Mouse (Mus musculus) stomach, embryonic 14.5 days (tissue): Measurements from ENCODE around the gene Slc12a6. TPM values are rescaled to one million over a fixed set of nuclear protein-coding genes. Genes with fewer than 3 reads are reported as not detected.
A peak's percentile ranks its signal among the peaks of the same experiment; 100 is the strongest.

Experiments
- ATAC-seq: fragments of 200-750 bp; cut with Nextera tagmentation; 2 replicates; pipeline ENCODE4 v1.8.0; 2017; ENCODE audit warnings: low read depth, moderate TSS enrichment; ENCODE audit not compliant: insufficient number of reproducible peaks, insufficient read depth, low FRiP score
- H3K27ac ChIP-seq: fragments of 300-500 bp; sonication (generic); 2 replicates; pipeline ENCODE4 v1.5.1; 2014; ENCODE audit warnings: mild to moderate bottlenecking, low read length, moderate library complexity, mixed read lengths
- H3K27me3 ChIP-seq: fragments of 300-500 bp; sonication (generic); 2 replicates; pipeline ENCODE4 v1.6.1; 2014; ENCODE audit warnings: low read length, control low read depth, mixed read lengths; ENCODE audit not compliant: control insufficient read depth, insufficient read depth
- H3K36me3 ChIP-seq: fragments of 300-500 bp; sonication (generic); 2 replicates; pipeline ENCODE4 v1.6.1; 2014; ENCODE audit warnings: mild to moderate bottlenecking, control low read depth, low read length, moderate library complexity, mixed read lengths; ENCODE audit not compliant: control insufficient read depth, insufficient read depth
- H3K4me1 ChIP-seq: fragments of 300-500 bp; sonication (generic); 2 replicates; pipeline ENCODE4 v1.6.1; 2014; ENCODE audit warnings: low read length, control low read depth, mixed read lengths; ENCODE audit not compliant: control insufficient read depth, insufficient read depth
- H3K4me2 ChIP-seq: fragments of 300-500 bp; sonication (generic); replicated peaks from 2 replicates; pipeline ENCODE4 v1.6.1; 2014; ENCODE audit warnings: low read depth, low read length, control low read depth
- H3K4me3 ChIP-seq: fragments of 300-500 bp; sonication (generic); 2 replicates; pipeline ENCODE4 v1.5.1; 2014; ENCODE audit warnings: low read depth, low read length, control low read depth
- H3K9ac ChIP-seq: fragments of 300-500 bp; sonication (generic); replicated peaks from 2 replicates; pipeline ENCODE4 v1.6.1; 2014; ENCODE audit warnings: low read depth, mild to moderate bottlenecking, control low read depth, low read length, moderate library complexity, mixed read lengths
- H3K9me3 ChIP-seq: fragments of 300-500 bp; sonication (generic); 2 replicates; pipeline ENCODE4 v1.6.1; 2016; ENCODE audit warnings: low read depth, low read length, control low read depth; ENCODE audit not compliant: control insufficient read depth
- WGBS: fragments of 180-500 bp; shearing (Covaris S2); extraction: QIAGEN DNeasy Blood & Tissue Kit; methylation state at CpG from one replicate; pipeline ENCODE4 v1.1.7; 2014; 5-methylcytosine and 5-hydroxymethylcytosine counted together
- polyA plus RNA-seq: library from polyadenylated mRNA; unstranded; fragments of >200 nt; fragmentation: Nextera tagmentation; extraction: Ambion mirVana; gene quantifications from 2 replicates; pipeline ENCODE4 v1.2.1, GENCODE M21; 2014

Gene Slc12a6
- polyA plus RNA-seq, 1 experiment from 2014 or later: 18.9 TPM

DNA sequence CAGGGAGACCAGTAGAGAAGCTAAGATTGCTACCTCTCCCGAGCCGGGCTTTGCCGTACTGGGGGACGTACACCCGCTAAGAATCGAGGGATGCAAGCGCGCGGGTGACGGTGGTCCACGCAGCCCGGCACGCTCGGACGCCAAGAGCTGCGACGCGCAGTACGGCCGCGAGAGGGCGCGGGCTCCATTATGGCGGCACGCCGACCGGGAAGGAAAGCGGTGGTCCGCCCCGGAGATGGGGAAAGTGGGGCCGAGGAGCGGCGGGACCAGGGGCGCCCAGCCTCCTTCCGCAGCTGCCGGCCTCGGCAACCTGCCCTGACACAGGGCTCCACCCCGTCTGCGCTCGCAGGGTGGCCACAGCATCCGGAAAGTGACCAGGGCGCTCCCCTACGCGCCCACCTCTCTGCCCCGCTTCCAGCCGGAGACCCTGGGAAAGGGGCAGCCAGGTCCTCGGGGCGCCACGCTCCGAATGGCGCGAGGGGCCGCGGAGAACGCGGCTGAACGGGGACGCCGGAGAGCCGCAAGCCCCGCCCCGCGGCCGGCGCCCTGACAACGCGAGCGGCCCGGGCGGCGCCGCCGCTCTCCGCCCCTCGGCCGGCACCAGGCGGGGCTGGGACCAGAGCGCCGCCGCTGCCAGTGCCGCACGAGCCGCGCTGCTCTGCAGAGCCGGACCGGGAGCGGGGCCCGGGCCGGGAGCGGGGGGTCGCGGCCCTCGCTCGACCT is 26.3 kb upstream of the Slc12a6 start, which contains the start of gene Lpcat4:
Gene Lpcat4, plus strand, starts transcription at position 257 of the 723 bp plus-strand sequence.
- WGBS: under 1% methylated on average over 86 of the region's 94 CpGs
- Histone ChIP-seq H3K4me2 (peak within 1 kb of the TSS; percentile 86), H3K27ac (peak within 1 kb of the TSS; percentile 95)

GRCm38 (mm10) chr2:112239935-112240721 is 25.5 kb upstream of the Slc12a6 start:
- Histone ChIP-seq H3K36me3 (peaks cover 3% of the 10 kb centered on the region; the same call in 1 of the 2 replicates), H3K4me2 (peak overlapping the region; percentile 86), H3K27ac (peak overlapping the region; percentile 95; the same call in 1 of the 2 replicates), H3K27me3 (no peaks in the 10 kb centered on the region), H3K9me3 (no peaks in the 10 kb centered on the region), H3K4me3 (peak overlapping the region; percentile 73), H3K9ac (peak overlapping the region; percentile 65; the same call in 1 of the 2 replicates), H3K4me1 (no peaks in the 10 kb centered on the region; the same call in 1 of the 2 replicates)
- under 1% methylated on average over 28 of the region's 28 CpGs for WGBS
- ATAC-seq: peak; percentile 30

More for the DNA sequence above, 26.3 kb upstream of the Slc12a6 start, which contains the start of gene Lpcat4:
- H3K9me3 ChIP-seq: no peaks in the 10 kb centered on the region
- peak; percentile 85 for ATAC-seq
- H3K9ac ChIP-seq: peak within 1 kb of the TSS; percentile 65; the same call in 1 of the 2 replicates
- H3K36me3 ChIP-seq: peaks cover under 1% of the 10 kb centered on the region; the same call in 1 of the 2 replicates
- H3K4me3 ChIP-seq: peak within 1 kb of the TSS; percentile 73
- no peaks in the 10 kb centered on the region; the same call in 1 of the 2 replicates for H3K4me1 ChIP-seq
- H3K27me3 ChIP-seq: no peaks in the 10 kb centered on the region

DNA sequence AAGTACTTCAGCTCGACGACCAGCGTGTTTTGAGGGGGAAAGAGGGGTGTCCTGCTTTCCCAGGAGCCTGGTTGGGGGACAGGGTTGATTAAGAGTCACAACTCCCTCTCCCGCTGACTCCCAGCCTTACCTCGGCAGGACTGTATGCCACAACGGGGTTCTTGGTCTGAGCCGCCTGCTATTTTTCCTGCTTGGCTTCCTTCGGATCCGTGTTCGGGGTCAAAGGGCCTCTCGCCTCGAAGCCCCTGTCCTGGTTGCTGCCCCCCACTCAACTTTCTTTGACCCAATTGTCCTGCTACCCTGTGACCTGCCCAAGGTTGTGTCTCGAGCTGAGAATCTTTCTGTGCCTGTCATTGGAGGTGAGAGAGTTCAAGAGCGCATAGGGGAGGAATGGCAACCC is 23.8 kb upstream of the Slc12a6 start:
- H3K4me3 ChIP-seq: no peak overlapping the region
- WGBS: 74% methylated on average over 14 of the region's 14 CpGs
- H3K27ac ChIP-seq: no peak overlapping the region
- H3K4me2 ChIP-seq: no peak overlapping the region
- peaks cover 3% of the 10 kb centered on the region; the same call in 1 of the 2 replicates for H3K36me3 ChIP-seq
- no peak for ATAC-seq
- H3K27me3 ChIP-seq: no peaks in the 10 kb centered on the region
- H3K9me3 ChIP-seq: no peaks in the 10 kb centered on the region
- H3K9ac ChIP-seq: no peak overlapping the region
- no peaks in the 10 kb centered on the region; the same call in 1 of the 2 replicates for H3K4me1 ChIP-seq

DNA sequence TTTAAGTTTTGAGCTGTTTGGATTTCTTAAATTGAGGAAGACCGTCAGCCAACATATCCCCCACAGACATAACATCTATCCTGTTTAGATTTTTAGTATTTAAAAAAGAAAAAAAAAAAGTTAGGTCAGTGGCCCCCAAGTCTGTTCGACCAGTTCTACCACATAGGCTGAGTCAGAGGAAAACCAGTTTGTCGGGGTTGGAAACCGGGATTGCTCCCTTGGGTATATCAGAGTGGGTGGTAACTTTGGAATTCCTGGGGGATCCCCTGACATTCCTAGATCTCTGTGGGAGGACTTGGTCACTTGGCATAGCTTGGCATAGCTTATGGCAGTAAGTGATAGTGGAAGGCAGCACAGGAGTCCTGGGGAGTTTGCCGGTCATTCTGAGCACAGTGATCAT is 20.3 kb upstream of the Slc12a6 start:
- Histone ChIP-seq H3K9me3 (no peaks in the 10 kb centered on the region), H3K4me1 (no peaks in the 10 kb centered on the region; the same call in 1 of the 2 replicates), H3K9ac (no peak overlapping the region), H3K27ac (no peak overlapping the region), H3K4me2 (no peak overlapping the region), H3K27me3 (no peaks in the 10 kb centered on the region), H3K4me3 (no peak overlapping the region), H3K36me3 (peaks cover 8% of the 10 kb centered on the region)
- peak; percentile 28; the same call in 1 of the 2 replicates for ATAC-seq
- 70% methylated on average over 5 of the region's 5 CpGs for whole genome bisulfite sequencing

DNA sequence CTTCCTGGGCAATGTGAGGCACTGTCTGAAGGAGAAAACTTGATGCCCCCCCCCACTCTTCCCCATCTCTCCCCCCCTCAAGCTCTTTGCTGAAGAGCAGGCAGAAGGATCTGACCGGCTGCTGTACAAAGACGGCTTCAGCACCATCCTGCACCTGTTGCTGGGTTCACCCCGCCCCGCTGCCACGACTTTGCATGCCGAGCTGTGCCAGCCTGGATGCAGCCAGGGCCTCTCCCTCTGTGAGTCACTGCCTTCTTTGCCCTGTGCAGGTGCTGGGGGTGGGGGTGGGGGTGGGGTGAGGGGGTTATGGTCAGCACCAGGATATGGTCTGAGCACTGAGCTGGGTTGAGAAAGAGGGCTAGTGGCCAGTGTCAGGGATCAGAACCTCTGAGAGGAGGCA is 19.4 kb upstream of the Slc12a6 start:
- ATAC-seq: 0 out of 2 replicates have a peak, but pooled peaks have one; percentile 42
- Histone ChIP-seq H3K4me3 (no peak overlapping the region), H3K27me3 (no peaks in the 10 kb centered on the region), H3K9me3 (no peaks in the 10 kb centered on the region), H3K4me2 (no peak overlapping the region), H3K9ac (no peak overlapping the region), H3K36me3 (peaks cover 8% of the 10 kb centered on the region), H3K4me1 (no peaks in the 10 kb centered on the region), H3K27ac (no peak overlapping the region)
- 64% methylated on average over 6 of the region's 6 CpGs for WGBS

DNA sequence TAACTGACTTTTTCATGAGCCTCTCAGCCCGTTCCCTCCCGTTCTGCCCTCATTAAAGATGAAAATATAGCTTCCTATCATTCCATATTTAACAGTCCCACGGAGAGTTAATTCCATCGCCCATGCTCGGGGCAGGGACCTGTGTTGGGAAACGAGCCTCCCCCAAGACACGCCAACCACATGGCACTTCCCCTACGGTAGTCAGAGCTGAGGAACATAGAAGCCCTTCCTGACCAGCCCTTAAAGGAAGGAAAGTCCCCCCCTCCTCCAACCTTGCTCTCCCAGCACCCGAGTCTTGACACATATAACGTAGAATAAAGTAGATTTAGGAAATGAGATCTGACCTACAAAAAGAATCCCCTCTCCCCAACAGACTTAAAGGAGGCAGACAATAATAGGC is 18.3 kb upstream of the Slc12a6 start:
- no peak overlapping the region for H3K9ac ChIP-seq
- WGBS: 78% methylated on average over 10 of the region's 10 CpGs

DNA sequence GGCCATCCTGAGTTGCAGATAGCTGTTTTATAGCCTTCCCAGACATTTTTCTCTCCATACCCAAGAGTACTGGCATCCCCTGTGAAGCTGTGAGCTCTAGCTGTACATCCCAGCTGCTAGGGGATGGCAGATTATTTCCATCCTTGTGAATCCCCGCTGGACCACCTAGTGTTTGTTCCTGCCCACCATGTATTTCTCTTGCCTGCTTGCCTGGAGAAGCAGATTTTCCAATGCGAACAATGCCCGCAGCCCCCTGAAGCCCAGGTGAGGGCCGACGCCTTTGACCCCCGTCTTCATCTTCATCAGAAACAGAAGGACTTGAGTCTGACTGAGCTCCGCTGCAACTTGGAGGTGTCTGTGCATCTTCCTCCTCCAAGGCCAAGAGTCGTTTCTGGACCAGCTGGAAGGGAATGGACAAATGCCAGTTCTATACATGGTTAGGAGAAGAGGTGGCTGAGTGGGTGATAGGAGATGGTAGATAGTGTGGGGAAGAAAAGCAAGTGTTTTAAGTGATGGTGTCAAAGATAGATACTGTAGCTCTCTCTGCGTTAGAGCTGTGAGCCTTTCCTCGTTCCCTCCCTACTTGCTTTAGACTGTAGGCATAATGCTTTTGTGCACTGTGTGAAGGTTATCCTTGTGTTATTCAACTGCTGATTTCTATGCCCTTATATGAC is 15.7 kb upstream of the Slc12a6 start:
- Histone ChIP-seq H3K4me2 (no peak overlapping the region), H3K9ac (no peak overlapping the region), H3K4me3 (no peak overlapping the region), H3K27ac (no peak overlapping the region), H3K36me3 (peaks cover 5% of the 10 kb centered on the region; the same call in 1 of the 2 replicates), H3K9me3 (no peaks in the 10 kb centered on the region), H3K27me3 (no peaks in the 10 kb centered on the region), H3K4me1 (no peaks in the 10 kb centered on the region)
- ATAC-seq: no peak
- 93% methylated on average over 10 of the region's 10 CpGs for WGBS

More for the DNA sequence above, 18.3 kb upstream of the Slc12a6 start:
- H3K4me1 ChIP-seq: no peaks in the 10 kb centered on the region
- no peaks in the 10 kb centered on the region for H3K9me3 ChIP-seq
- H3K36me3 ChIP-seq: peaks cover 8% of the 10 kb centered on the region
- H3K4me3 ChIP-seq: no peak overlapping the region
- ATAC-seq: no peak
- no peak overlapping the region for H3K27ac ChIP-seq
- H3K4me2 ChIP-seq: no peak overlapping the region
- H3K27me3 ChIP-seq: no peaks in the 10 kb centered on the region
